Mouse (Mus musculus): ENCODE measurements around the gene Olfr933.

- TF ChIP-seq CTCF (IDR thresholded peaks at IDR 0.05; ENCODE audit: insufficient read depth, low read depth, low read length) (no peak), POLR2A (IDR thresholded peaks at IDR 0.05; ENCODE audit: insufficient read depth, low read depth, low read length) (no peak)
Measured at GRCm38 (mm10) chr9:38954124-38954416, 18.0 kb upstream of the Olfr933 start.

Data from olfactory bulb, adult 2 months (tissue).